Comparison of ENCODE assay signal across 10 mouse cellular contexts in the genomic region with DNA sequence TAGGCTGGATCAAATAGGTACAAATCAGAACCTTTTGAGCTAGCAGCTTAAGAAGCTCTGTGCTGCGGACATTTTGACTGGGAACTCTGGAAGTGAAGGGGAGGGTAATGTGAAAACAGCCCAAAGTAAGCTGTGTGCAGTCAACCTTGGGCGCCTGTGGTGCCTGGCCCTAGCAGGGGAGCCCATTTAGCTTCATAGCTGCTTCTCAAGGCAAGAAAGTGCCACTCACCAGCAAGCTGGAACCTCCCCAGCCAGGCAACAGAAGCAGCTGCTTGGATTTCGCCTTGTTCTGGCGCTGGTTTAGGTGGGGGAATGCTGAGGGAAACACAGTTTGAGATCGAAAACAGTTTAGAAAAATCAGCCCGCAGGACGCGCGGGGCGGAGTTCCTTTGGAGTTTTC. TPM values are rescaled to one million over a fixed set of nuclear protein-coding genes. Genes with fewer than 3 reads are reported as not detected.
DNase-seq lines count a peak whose midpoint lies in the region; ATAC-seq and TF ChIP-seq lines count a peak whose summit lies in the region.
"Had no signal": no experiment of that assay in that cellular context is flagged by ENCODE, and none has a peak within 500 bp of the region (broad histone marks: within the 10 kb centered on the region; RNA-seq: fewer than 3 reads in every experiment).

No protein-coding gene starts in this region.

- peak overlapping the region; percentile 50 for H3K9ac ChIP-seq in heart, embryonic 14.5 days (ENCODE audit: low read length)
- H3K9ac ChIP-seq in heart, postnatal 0 days (replicated peaks; ENCODE audit: low read depth, low read length), result 0 out of 2 replicates have a peak overlapping the region, but pooled peaks have one; percentile 20
- H3K9ac ChIP-seq in midbrain, embryonic 11.5 days (ENCODE audit: low read length), result peak overlapping the region; percentile 12; the same call in 1 of the 2 replicates

- no peak overlapping the region for H3K27ac ChIP-seq in heart, embryonic 14.5 days (replicated peaks in 1 of 2; ENCODE audit: control insufficient read depth in 1 of 2, insufficient read depth in 1 of 2, low read depth in 2 of 2, low read length in 2 of 2)
- no peak overlapping the region for H3K27ac ChIP-seq in heart, postnatal 0 days (ENCODE audit: low read depth)
- no peak overlapping the region for H3K27ac ChIP-seq in midbrain, embryonic 11.5 days (ENCODE audit: low read depth, low read length)

- no peaks in the 10 kb centered on the region for H3K9me3 ChIP-seq in heart, embryonic 14.5 days (ENCODE audit: control insufficient read depth, low read length)
- H3K9me3 ChIP-seq in heart, postnatal 0 days (replicated peaks; ENCODE audit: control insufficient read depth, low read length), result no peaks in the 10 kb centered on the region
- H3K9me3 ChIP-seq in midbrain, embryonic 11.5 days (ENCODE audit: control insufficient read depth, low read length), result no peaks in the 10 kb centered on the region

- no peaks in the 10 kb centered on the region for H3K36me3 ChIP-seq in heart, embryonic 14.5 days (ENCODE audit: control insufficient read depth, insufficient read depth, low read length)
- H3K36me3 ChIP-seq in heart, postnatal 0 days (replicated peaks; ENCODE audit: control insufficient read depth, insufficient read depth, low read length), result no peaks in the 10 kb centered on the region
- H3K36me3 ChIP-seq in midbrain, embryonic 11.5 days (ENCODE audit: control insufficient read depth, insufficient read depth, low read length), result no peaks in the 10 kb centered on the region

- DNase-seq in heart, adult 8-10 months (ENCODE audit: low spot score), result no peak
- peak; percentile 5 for DNase-seq in ZHBTc4 (ENCODE audit: low read depth, low spot score)
- no peak for DNase-seq in heart, postnatal 0 days (ENCODE audit: low spot score)
- peak; percentile 87 for DNase-seq in midbrain, embryonic 11.5 days (ENCODE audit: low spot score, missing footprints)
- DNase-seq in yolk sac, embryonic 10.5 days (ENCODE audit: low spot score), result no peak
- DNase-seq in thymus, postnatal 36 days, result no peak
- no peak for DNase-seq in thymus, postnatal 0 days (ENCODE audit: low spot score)

- no peak for TF ChIP-seq CTCF in heart, postnatal 0 days (IDR thresholded peaks at IDR 0.05; ENCODE audit: low read depth)

- peaks cover 17% of the 10 kb centered on the region for H3K27me3 ChIP-seq in heart, embryonic 14.5 days (ENCODE audit: control insufficient read depth, insufficient read depth, low read length)
- peaks cover 17% of the 10 kb centered on the region; the same call in 1 of the 2 replicates for H3K27me3 ChIP-seq in heart, postnatal 0 days (ENCODE audit: control insufficient read depth, insufficient read depth, low read length)
- H3K27me3 ChIP-seq in midbrain, embryonic 11.5 days (ENCODE audit: control insufficient read depth, insufficient read depth, low read length), result peaks cover 16% of the 10 kb centered on the region

- 8% methylated on average over 10 of the region's 10 CpGs for WGBS in heart, embryonic 14.5 days
- 20% methylated on average over 10 of the region's 10 CpGs for WGBS in heart, postnatal 0 days
- WGBS in midbrain, embryonic 11.5 days, result 12% methylated on average over 10 of the region's 10 CpGs

- ATAC-seq in heart, embryonic 14.5 days (ENCODE audit: insufficient number of reproducible peaks, insufficient read depth, low FRiP score, low read depth), result no peak
- no peak for ATAC-seq in heart, postnatal 0 days (ENCODE audit: insufficient read depth, low read depth)
- peak; percentile 55; the same call in 1 of the 2 replicates for ATAC-seq in midbrain, embryonic 11.5 days (ENCODE audit: low FRiP score)

- no peak for TF ChIP-seq EP300 in heart, postnatal 0 days (IDR thresholded peaks at IDR 0.05; ENCODE audit: low read depth)

- peak overlapping the region; percentile 63 for H3K4me2 ChIP-seq in heart, embryonic 14.5 days (ENCODE audit: low read length)
- peak overlapping the region; percentile 60 for H3K4me2 ChIP-seq in heart, postnatal 0 days (ENCODE audit: low read depth, low read length)
- H3K4me2 ChIP-seq in midbrain, embryonic 11.5 days, result peak overlapping the region; percentile 41

- H3K4me1 ChIP-seq in heart, embryonic 14.5 days (ENCODE audit: control insufficient read depth in 2 of 2, insufficient read depth in 2 of 2, low read length in 2 of 2), result no peaks in the 10 kb centered on the region
- no peaks in the 10 kb centered on the region for H3K4me1 ChIP-seq in heart, postnatal 0 days (ENCODE audit: control insufficient read depth, insufficient read depth)
- no peaks in the 10 kb centered on the region for H3K4me1 ChIP-seq in midbrain, embryonic 11.5 days (ENCODE audit: control insufficient read depth, insufficient read depth, low read length)

- H3K4me3 ChIP-seq in heart, embryonic 14.5 days (ENCODE audit: control insufficient read depth in 1 of 2, insufficient read depth in 1 of 2, low read depth in 1 of 2, low read length in 2 of 2), result peak overlapping the region; percentile 34 to 46
- peak overlapping the region; percentile 41 for H3K4me3 ChIP-seq in heart, postnatal 0 days (ENCODE audit: low read depth, low read length)
- H3K4me3 ChIP-seq in midbrain, embryonic 11.5 days (ENCODE audit: low read depth, low read length), result peak overlapping the region; percentile 7; the same call in 1 of the 2 replicates

RNA-seq across cellular contexts. Expression of a gene that starts 11.4 kb away (rescaled TPM):
- not detected in 2 replicates for polyA plus RNA-seq in heart, embryonic 14.5 days (2014; fragmentation: Nextera tagmentation; extraction: Ambion mirVana)
- total RNA-seq in heart, adult 8-10 months (2022), result not detected
- not detected in 2 replicates for total RNA-seq in heart, postnatal 0 days (2014; rRNA removed; ENCODE audit: low replicate concordance)
- not detected in 2 replicates for polyA plus RNA-seq in heart, postnatal 0 days (2015; fragmentation: Nextera tagmentation; extraction: Ambion mirVana)
- polyA plus RNA-seq in midbrain, embryonic 11.5 days (2014; fragmentation: Nextera tagmentation; extraction: Ambion mirVana), result 0.07 and 0.11 TPM in 2 replicates
- 0.04 TPM in 1 of 2 replicates, not detected in the other for polyA plus RNA-seq in thymus, postnatal 0 days (2015; fragmentation: Nextera tagmentation; extraction: Ambion mirVana)
- total RNA-seq: heart, postnatal 10 days; MEL had no signal

Comparison
In these comparisons a context has a peak if more than half of its experiments do, and no peak if none do; other contexts are left out.
1. DNase-seq: peak in ZHBTc4 (single experiment) and midbrain, embryonic 11.5 days (single experiment); none in heart, adult 8-10 months (single experiment), heart, postnatal 0 days (single experiment), yolk sac, embryonic 10.5 days (single experiment), thymus, postnatal 36 days (0 of 2) and thymus, postnatal 0 days (single experiment).
2. Peak in every context shown above with its lines, with median percentiles within 50 percentile points of each other: H3K4me2 ChIP-seq, H3K4me3 ChIP-seq and H3K9ac ChIP-seq.